ENCODE assay signal across 9 mouse cellular contexts in the genomic region with DNA sequence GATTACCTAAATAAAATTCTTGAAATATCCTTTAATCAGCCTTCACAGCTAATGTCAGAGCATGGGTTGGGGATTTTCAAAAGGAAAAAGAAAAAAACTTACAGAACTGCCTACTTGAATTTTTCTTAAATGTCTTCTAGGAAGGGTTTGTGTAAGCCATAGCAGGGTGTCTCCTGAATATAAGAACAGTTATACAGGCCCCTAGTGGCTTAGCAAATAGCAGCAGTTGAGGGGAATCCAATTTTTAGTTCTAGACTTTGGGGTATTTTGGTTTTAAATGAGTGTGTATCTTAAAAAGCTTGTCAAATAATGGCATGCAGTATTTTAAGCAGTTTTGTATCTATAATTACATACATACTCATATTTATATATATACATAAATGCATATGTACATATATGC.
DNase-seq lines count a peak whose midpoint lies in the region; ATAC-seq lines count a peak whose summit lies in the region.
"Had no signal": no experiment of that assay in that cellular context is flagged by ENCODE, and none has a peak within 500 bp of the region (broad histone marks: within the 10 kb centered on the region; RNA-seq: fewer than 3 reads in every experiment).

No protein-coding gene starts in this region.

- DNase-seq in adrenal gland, postnatal 14 days = peak; percentile 18
- DNase-seq in adrenal gland, postnatal 10 days = no peak
- no peak for DNase-seq in kidney, postnatal 10 days
- peak; percentile 77 for DNase-seq in midbrain, embryonic 14.5 days
- no peak for DNase-seq in gastrocnemius, adult 8-10 months (ENCODE audit: low spot score in 2 of 2)
- DNase-seq in T-cell, adult 2 months (ENCODE audit: low spot score) = no peak
- DNase-seq: heart, postnatal 14 days had no signal

- peak overlapping the region; percentile 81 for H3K4me2 ChIP-seq in kidney, embryonic 16.5 days (replicated peaks; ENCODE audit: low read depth, low read length)
- peak overlapping the region; percentile 62 for H3K4me2 ChIP-seq in embryonic facial prominence, embryonic 13.5 days
- H3K4me2 ChIP-seq in midbrain, embryonic 14.5 days (ENCODE audit: low read length) = peak overlapping the region; percentile 75

- no peaks in the 10 kb centered on the region for H3K36me3 ChIP-seq in kidney, embryonic 16.5 days (ENCODE audit: insufficient read depth, low read length)
- H3K36me3 ChIP-seq in embryonic facial prominence, embryonic 13.5 days = no peaks in the 10 kb centered on the region
- no peaks in the 10 kb centered on the region for H3K36me3 ChIP-seq in midbrain, embryonic 14.5 days (ENCODE audit: control insufficient read depth, insufficient read depth, low read length)

- H3K27me3 ChIP-seq in kidney, embryonic 16.5 days (ENCODE audit: insufficient read depth, low read length) = no peaks in the 10 kb centered on the region
- no peaks in the 10 kb centered on the region for H3K27me3 ChIP-seq in embryonic facial prominence, embryonic 13.5 days
- H3K27me3 ChIP-seq in midbrain, embryonic 14.5 days (ENCODE audit: control insufficient read depth, insufficient read depth, low read length) = no peaks in the 10 kb centered on the region

- H3K4me3 ChIP-seq in kidney, embryonic 16.5 days (ENCODE audit: low read length) = no peak overlapping the region
- H3K4me3 ChIP-seq in embryonic facial prominence, embryonic 13.5 days = peak overlapping the region; percentile 89
- H3K4me3 ChIP-seq in midbrain, embryonic 14.5 days (replicated peaks; ENCODE audit: low read depth, low read length) = peak overlapping the region; percentile 79

- no peak overlapping the region for H3K27ac ChIP-seq in kidney, embryonic 16.5 days (ENCODE audit: low read length)
- no peak overlapping the region for H3K27ac ChIP-seq in embryonic facial prominence, embryonic 13.5 days
- no peak overlapping the region for H3K27ac ChIP-seq in midbrain, embryonic 14.5 days (replicated peaks; ENCODE audit: low read depth, low read length)

- H3K9me3 ChIP-seq in kidney, embryonic 16.5 days (ENCODE audit: low read length) = no peaks in the 10 kb centered on the region
- H3K9me3 ChIP-seq in embryonic facial prominence, embryonic 13.5 days = no peaks in the 10 kb centered on the region
- H3K9me3 ChIP-seq in midbrain, embryonic 14.5 days (ENCODE audit: control insufficient read depth, low read length) = no peaks in the 10 kb centered on the region

- peaks cover 18% of the 10 kb centered on the region for H3K4me1 ChIP-seq in kidney, embryonic 16.5 days (ENCODE audit: insufficient read depth, low read length)
- H3K4me1 ChIP-seq in embryonic facial prominence, embryonic 13.5 days = peaks cover 16% of the 10 kb centered on the region
- H3K4me1 ChIP-seq in midbrain, embryonic 14.5 days (ENCODE audit: control insufficient read depth, insufficient read depth, low read length) = peaks cover 18% of the 10 kb centered on the region; the same call in 1 of the 2 replicates

- no peak overlapping the region for H3K9ac ChIP-seq in kidney, embryonic 16.5 days (replicated peaks; ENCODE audit: low read length)
- no peak overlapping the region for H3K9ac ChIP-seq in embryonic facial prominence, embryonic 13.5 days
- H3K9ac ChIP-seq in midbrain, embryonic 14.5 days (replicated peaks; ENCODE audit: low read length) = no peak overlapping the region; the same call in 1 of the 2 replicates

- no peak for ATAC-seq in kidney, embryonic 16.5 days (ENCODE audit: low FRiP score, low TSS enrichment)
- no peak for ATAC-seq in embryonic facial prominence, embryonic 13.5 days (ENCODE audit: insufficient number of reproducible peaks, insufficient read depth, low FRiP score, low TSS enrichment, low read depth)
- no peak for ATAC-seq in midbrain, embryonic 14.5 days (ENCODE audit: low FRiP score, low TSS enrichment)

Comparison
In these comparisons a context has a peak if more than half of its experiments do, and no peak if none do; other contexts are left out.
1. DNase-seq: peak in adrenal gland, postnatal 14 days (single experiment) and midbrain, embryonic 14.5 days (single experiment); none in adrenal gland, postnatal 10 days (single experiment), kidney, postnatal 10 days (single experiment), gastrocnemius, adult 8-10 months (0 of 2) and T-cell, adult 2 months (single experiment).
2. Peak in every context shown above with its lines, with median percentiles within 50 percentile points of each other: H3K4me2 ChIP-seq.